Mouse (Mus musculus) heart, postnatal 0 days (tissue): ENCODE measurements around the gene Mrpl45.

Experiments
- CTCF ChIP-seq: IDR thresholded peaks from 2 replicates; pipeline ENCODE4 v1.5.1; 2016; ENCODE audit warnings: antibody characterized with exemption, control low read depth, low read depth
- EP300 ChIP-seq: IDR thresholded peaks from 2 replicates; pipeline ENCODE4 v1.6.1; 2016; ENCODE audit warnings: antibody characterized with exemption, low read depth

GRCm38 (mm10) chr11:97350035-97350434 is 34.5 kb downstream of the Mrpl45 start:
- TF ChIP-seq EP300 (no peak), CTCF (no peak)
